Mouse (Mus musculus): Measurements from ENCODE around the gene Rin2.
A peak's percentile ranks its signal among the peaks of the same experiment; 100 is the strongest.

The Rin2 gene

GRCm38 (mm10) chr2:145829231-145829630 lies 154.2 kb downstream of the Rin2 start:
- DNase-seq (ENCODE audit: low spot score), result no peak

- no peak for DNase-seq (ENCODE audit: low spot score)
These were observed 155.4 kb downstream of the Rin2 start for GRCm38 (mm10) chr2:145830417-145830816.

DNA sequence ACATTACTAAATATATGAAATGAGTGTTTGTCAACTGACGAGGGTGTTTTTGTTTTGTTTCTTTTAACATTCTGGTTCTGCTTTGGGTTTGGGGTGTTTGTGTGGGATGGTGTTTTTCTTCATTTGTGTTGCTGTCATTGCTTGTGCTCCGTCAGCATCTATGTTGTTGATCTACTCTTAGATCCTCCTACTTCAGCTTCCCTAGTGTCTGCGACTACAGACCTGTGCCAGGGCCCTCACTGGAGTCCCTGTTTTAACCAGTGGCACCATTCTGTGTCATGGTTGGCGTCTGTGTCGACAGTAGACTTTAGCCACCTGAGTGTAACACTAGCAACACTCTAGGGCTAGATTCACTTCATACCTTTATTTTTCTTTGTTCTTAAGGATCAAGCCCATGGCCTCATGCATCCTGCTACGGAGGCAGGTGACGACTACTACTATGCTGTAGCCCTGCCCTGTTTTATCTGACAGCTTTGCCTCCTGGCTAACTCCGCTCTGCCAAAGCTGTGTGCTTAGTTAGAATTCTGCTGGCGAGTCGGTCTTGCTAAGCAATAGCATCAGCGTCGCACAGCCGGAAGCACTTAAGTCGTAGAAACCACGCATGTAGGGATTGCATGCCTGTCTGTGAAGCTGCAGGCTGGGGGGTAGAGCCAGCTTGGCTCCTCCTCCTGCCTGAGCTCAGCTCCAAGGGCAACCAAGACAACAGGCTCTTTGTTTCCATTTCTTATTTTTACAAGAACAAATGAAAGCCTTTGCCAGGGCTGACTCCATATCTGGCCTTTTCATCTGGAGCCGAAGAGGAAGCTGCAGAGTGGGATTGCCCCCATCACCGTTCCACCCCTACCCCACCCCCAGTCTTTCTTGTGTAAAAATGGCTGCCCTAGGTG lies 157.2 kb downstream of the Rin2 start:
- DNase-seq (ENCODE audit: low spot score), result peak; percentile 59

- DNase-seq (ENCODE audit: low spot score), result no peak
These were observed 157.8 kb downstream of the Rin2 start for GRCm38 (mm10) chr2:145832836-145833221.

GRCm38 (mm10) chr2:145833341-145833740 lies 158.3 kb downstream of the Rin2 start:
- DNase-seq (ENCODE audit: low spot score), result no peak

- DNase-seq (ENCODE audit: low spot score), result no peak
These were observed 160.9 kb downstream of the Rin2 start for GRCm38 (mm10) chr2:145835920-145836319.

DNA sequence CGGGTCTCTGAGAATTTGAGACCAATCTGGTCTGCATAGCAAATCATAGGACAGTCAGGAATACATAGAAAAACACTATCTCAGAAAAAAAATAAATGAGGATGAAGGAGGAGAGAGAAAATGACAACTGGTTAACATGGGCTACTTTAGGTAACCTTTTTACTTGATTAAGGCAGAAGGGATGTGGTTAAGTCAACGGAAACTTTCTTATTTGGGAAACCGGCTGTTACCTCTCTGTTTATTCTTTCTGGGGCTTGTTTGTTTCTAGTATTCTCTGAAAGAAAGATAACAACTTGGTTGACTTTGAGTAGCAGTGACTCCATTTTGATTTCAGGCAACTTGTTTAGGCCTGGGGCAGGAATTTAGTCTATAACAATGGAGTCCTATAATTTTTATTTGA lies 163.7 kb downstream of the Rin2 start:
- DNase-seq (ENCODE audit: low spot score), result no peak

GRCm38 (mm10) chr2:145839565-145840315 lies 164.7 kb downstream of the Rin2 start:
- no peak for DNase-seq (ENCODE audit: low spot score)

DNA sequence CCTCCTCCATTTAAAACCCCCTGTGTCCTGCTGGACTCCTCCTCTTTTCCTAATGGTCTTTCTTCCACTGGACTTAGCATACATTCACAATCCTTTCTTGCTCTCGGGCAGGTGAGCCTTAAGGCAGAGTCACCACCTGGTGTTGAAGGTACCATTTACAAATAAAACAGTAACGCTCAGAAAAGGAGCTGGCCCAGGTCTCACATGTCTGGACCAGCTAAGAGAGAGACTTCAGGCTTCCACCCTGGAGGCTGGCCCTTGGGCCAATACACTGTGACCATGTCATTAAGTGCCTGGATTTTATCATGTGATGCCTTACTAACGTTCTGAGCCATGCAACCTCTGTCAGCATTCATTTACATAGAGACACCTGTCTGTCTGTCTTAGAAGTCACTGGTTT lies 165.3 kb downstream of the Rin2 start:
- DNase-seq (ENCODE audit: low spot score), result no peak

GRCm38 (mm10) chr2:145840910-145841870 lies 166.2 kb downstream of the Rin2 start:
- DNase-seq (ENCODE audit: low spot score), result no peak

GRCm38 (mm10) chr2:145843322-145843721 lies 168.3 kb downstream of the Rin2 start:
- DNase-seq (ENCODE audit: low spot score), result no peak

GRCm38 (mm10) chr2:145846595-145846994 lies 171.6 kb downstream of the Rin2 start:
- DNase-seq (ENCODE audit: low spot score), result peak; percentile 58

DNA sequence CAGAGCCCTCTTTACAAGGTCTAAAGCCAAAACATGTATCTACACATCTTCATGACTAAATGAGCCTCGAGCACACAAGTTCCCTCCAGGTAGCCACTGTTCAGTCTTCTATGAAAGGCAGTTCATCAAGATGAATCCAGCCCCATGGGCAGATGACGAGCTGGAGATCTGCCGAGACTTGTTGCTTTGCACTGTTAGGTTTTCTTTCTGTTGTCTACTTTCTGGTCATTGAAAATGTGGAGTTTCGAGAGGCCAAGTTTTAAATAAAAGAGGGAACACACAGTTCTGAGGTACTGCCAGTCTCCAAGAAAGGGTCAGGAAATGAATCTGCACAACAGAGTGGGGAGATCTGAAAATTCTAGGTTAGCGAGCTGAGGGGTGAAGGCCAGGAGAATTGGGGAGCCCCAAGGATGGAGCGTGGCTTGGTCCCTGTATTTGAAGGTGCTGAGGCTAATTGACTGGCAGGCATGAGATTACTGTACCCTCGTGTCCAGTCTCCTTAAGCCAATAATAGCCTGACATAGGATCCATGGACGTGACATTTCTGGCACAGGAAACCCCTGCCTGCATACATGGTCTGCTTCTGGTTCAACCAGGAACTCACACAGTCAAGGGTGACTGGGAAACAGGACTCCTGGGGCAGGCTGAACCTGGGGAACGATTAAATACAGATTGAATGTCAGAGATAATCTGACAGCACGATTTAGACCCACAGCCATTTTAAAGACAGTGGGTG lies 174.3 kb downstream of the Rin2 start:
- DNase-seq (ENCODE audit: low spot score), result peak; percentile 67

- DNase-seq (ENCODE audit: low spot score), result peak; percentile 59
These were observed 175.8 kb downstream of the Rin2 start for GRCm38 (mm10) chr2:145850779-145851178.

- no peak for DNase-seq (ENCODE audit: low spot score)
These were observed 180.8 kb downstream of the Rin2 start for GRCm38 (mm10) chr2:145855831-145856230.

- no peak for DNase-seq (ENCODE audit: low spot score)
These were observed 182.8 kb downstream of the Rin2 start for GRCm38 (mm10) chr2:145857864-145858263.

GRCm38 (mm10) chr2:145859442-145859931 lies 184.5 kb downstream of the Rin2 start:
- DNase-seq (ENCODE audit: low spot score), result peak; percentile 56

- DNase-seq (ENCODE audit: low spot score), result peak; percentile 90
These were observed 185.2 kb downstream of the Rin2 start for GRCm38 (mm10) chr2:145859932-145860801.

DNA sequence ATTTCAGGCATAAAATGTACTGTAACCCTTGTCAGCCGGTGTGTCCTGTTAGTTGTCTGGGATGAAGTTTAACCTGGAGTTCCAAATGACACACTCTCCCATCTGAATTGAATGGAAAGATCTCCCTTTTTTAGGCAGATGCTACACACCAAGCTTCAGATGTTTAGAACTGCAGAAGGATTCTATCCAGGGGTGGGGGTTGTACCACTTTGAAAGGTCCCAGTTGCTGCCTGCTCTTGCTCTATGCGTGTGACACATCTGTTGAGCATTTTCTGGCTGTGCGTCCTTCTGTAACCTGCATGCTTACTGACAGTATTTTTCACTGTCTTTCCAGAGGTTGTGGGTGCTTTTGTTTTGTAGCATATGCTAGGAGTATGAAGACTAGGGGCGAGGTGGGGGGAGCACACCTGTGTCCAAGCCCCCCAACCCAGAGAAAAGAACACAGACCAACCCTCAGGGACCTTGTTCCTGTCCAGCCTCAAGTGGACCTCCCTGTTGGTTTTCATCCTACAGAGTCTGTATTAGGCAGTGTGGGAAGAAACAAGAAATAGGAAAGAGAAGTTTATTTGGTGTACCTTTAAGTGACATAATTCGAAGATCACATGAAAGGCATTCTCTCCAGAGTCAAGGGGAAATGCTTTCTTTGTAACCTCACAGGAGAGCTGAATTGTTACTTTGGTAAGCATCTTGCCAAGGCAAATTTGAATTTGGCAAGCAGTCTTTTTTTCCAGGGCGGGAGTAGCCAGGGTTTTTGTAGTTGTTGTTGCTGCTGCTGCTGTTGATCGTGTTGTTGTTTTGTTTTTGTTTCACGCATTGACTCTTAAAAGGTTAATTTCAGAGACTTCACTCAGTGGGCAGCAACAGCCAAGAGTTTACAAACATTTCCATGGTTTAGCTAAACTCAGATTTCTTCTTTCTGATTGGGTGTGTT lies 186.4 kb downstream of the Rin2 start:
- peak; percentile 31 for DNase-seq (ENCODE audit: low spot score)

Data from urinary bladder, postnatal 14 days (tissue).